Mouse (Mus musculus): ENCODE measurements at regions not wholly inside any gene's neighbourhood (a gene's known extent, or its start where the extent isn't known, plus 50 kb on each side); places are given as distances from the start of the nearest gene placed in this dataset.

DNA sequence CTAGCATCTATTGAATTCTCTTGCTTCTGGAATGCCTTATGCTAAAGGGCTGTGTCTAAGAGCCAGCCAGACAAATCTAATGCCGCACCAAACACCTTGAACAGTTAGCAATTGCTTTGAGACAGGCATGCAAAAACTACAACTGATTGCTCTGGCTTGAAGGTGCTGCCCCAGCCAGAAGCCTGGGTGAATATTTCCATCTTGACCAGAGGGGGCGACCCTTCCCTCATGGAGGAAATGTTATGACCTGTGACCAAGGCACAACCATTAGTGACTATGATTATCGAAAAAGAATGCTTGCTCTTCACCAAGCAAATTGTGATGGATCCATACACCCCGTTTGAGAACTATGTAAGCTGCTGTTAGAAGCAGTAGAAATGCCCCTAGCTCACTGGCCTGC is 445.9 kb upstream of the Etaa1 start:
- DNase-seq, result peak in 1 of 2 experiments; percentile 32

DNA sequence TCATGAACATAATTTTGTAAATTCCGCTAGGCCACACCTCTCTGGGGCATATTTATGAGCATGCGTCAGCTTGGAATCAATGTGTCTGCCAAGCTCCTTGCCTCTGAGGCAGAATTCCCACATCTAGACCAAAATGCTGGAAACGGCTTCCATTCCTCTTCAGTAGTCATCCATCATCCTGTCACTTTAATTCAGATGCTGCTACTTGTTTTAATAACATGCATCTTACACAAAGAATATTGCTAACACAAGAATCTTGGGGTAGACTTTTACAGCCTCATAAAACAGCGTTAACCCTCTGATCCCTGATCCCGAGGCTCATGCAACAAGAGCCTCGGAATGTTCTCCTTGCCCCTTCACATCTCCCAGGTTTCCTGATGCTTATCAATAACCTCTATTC is 442.7 kb upstream of the Etaa1 start:
- no peak for DNase-seq

DNA sequence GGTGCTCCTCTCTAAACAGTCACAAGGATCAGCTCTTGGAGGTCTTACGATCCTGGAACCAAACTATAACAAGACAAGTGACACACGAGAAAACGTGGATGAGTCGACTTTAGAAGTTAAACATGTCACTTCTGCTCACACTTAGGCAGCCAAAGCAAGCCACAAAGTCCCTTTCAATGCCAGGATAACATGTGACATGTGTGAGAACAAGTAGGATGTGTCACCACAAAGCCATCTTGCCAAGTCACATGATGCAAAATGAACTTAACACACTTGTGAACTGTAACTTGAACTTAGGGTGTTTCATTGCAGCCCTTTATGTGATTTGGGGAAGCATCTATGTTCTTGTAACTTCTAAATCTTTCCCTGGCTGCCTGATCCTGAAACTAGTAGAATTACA is 442.0 kb upstream of the Etaa1 start:
- DNase-seq, result no peak

DNA sequence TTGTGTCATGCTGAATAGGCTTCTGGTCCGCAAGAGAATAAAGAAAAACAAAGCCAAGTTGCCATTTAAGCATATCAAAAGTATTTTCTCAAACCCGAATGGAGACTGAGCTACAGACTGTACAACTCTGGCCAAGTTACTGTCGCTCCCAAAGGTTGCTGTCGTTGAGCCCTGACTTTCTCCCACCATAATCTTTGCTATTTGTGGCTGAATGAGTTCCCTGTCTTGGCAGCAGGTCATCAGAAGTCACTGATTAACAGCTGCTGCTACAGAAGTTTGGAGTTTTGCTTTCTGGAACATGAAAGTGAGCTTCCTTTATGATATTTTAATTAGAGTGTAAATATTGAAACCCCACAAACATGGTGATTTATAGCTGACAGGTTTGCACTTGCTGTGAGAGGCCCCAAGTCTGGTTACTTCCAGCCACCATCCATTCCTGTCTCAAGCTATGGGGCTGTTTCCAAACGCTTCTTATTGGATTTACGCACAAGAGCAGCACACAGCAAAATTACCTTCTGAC is 419.2 kb upstream of the Etaa1 start:
- no peak for DNase-seq

DNA sequence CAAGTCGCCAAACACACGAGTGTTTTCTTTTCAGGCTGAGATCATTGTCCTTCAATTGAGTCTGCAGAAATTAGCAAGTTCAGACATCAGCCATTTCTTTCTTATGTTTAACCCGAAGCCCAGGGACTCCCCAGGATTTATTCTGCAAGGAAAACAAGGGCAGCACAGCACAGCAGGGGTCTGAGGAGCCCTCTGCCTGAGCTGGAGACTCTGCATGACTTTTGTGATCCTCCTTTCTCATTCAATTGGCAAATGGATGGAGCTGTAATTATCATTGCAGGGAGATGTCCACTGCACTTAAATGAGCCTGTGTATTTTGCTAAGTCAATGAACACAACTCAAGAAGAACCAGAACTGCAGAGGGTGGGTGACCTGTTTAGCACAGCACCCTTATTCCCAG is 417.6 kb upstream of the Etaa1 start:
- DNase-seq, result no peak

DNA sequence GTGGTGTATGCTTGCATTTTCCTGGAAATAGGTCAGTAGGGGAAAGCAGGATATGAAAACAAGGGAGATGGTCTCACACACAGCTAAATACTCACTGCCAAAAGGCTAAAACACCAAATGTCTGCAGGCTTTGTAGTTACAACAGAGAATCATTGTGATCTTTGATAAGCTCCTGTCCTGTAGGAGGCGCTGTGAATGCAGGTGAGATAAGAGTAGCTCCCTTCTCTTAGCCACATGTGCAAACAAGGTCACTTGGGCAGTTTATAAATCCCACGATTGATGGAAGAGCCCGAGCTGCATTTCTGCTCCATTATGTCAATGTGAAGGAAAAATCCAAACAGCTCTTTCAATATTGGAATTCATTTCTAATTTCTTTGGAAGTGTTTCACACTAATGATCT is 417.2 kb upstream of the Etaa1 start:
- DNase-seq, result peak; percentile 20 to 44

DNA sequence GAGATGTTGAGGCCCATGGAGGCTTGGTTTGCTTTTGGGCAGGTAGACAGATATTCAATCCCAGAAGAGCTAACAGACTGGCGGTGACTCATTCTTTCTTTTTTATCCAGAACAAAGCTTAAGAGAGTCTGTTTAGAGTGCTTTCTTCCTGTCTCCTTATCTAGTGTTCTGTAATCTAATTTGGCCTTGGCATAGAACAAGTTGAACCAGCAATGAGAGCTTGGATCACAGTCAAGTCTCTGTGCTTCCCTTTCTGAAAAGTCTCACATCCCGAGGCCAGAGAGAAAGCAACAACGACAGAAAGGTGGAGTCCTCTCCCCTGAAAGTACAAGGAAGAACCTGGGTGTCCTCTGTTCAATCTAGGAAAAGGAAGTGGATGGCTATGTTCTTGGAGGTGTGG is 401.2 kb upstream of the Etaa1 start:
- DNase-seq, result no peak

DNA sequence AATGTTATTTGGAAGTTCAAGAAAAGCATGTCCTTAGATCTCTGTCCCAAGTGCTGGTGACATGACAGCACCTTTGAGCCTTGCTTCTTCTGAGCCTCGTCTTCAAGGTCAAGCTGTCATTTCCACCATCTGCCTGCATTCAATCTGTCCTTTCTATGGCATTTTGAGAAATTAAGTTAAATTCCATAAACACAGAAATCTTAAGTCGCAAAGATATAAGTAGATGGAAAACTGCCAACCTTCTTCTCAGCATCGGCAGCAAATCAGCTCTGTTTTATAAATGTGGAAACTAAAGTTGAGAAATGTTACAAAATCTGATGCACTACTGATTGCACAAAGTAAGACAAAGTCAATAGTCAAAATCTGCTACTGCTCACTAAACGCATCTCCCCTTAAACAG is 400.5 kb upstream of the Etaa1 start:
- no peak for DNase-seq

DNA sequence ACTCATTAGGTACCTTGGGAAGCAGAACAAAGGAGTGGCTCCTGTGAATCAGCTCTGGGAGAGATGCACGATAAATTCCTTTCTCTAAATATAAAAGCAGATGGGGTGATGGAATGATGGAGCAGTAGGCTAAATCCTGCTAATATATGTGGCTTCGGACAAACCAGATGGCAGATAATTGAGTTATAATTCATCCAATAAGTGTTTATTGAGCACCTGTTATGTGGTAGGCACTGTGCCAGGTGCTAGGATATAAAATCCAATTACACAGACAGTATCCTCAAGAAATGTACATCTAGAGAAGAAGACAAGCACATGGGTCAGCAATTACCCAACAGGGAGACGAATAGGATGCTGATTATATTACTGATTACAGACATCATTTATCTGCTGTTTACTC is 394.2 kb upstream of the Etaa1 start:
- DNase-seq, result peak; percentile 17 to 24

DNA sequence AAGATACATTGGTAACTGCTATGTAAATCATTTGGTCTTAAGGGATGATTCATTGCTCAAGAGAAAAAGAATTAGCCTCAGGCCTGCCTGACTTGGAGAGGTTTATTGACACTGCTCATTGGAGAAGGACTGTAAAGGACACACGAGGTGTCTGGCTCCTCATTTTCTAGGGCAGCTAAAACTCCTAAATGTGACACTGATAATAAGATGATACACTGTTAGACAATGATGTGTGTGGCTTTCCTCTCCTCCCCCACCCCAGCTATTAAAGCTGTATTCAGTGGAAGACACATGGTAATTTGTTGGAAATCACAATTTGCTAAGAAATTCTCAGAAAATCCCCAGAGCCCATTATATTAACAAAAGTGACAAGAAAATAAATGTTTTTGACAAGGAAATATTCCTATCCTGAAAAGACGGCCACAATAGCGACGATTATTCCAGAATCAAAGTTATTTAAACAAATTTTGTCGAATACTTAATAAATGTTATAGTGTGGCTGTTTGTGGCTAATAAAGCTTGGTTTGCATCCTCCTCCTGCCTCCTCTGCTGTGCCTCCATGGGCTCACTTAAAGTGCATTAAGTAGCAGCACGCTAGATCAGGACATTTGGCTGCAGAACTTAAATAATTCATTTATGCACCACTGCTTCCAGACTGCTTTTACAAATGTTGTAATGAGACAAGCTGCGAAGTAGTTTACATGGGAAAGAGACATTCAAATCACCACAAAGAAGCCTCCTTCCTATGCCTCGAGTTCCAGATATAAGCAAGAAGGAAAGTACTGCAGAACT is 360.0 kb upstream of the Etaa1 start:
- DNase-seq, result no peak

DNA sequence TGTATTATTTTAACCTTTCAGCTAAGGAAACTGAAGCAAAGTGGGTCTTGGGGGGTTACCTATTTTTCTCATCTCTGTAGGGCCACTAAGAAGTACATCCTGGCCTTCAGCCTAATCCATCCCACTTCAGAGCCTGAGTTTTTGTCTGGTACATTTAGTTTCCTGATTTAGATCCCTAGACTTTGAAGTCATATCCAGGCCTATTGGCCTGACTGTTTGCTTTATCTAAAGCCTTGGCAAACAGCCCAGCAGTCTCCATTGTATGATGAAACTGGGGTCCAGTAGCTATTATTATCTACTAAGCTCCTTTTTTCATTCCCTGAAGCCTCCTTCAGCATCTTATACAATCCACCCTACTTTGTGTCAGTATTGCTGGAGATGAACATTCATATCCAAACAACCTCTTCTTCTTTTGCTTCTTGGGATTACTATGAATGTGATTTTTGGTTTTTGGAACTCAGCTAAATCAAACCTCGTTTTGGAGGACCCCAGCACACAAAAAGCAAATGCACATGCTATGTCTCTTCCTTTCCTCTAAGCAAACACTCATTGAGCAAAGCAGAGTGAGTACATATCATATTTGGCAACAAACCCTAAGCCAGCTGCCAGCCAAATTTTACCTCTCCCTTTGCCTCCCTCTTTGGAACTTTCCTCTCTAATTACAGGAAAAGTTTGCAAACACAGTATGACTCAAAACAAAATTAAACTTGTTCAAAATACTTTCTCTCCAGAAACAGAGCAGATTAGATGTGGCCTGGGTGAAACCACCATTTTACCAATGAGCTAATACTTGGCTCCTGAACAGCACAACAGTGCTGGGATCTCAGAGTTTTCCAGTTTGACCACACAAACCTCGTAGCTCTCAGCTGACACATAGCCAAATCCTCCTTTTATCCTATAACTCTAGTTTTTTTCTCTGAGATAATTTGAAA is 342.8 kb upstream of the Etaa1 start:
- peak; percentile 7 to 10 for DNase-seq

DNA sequence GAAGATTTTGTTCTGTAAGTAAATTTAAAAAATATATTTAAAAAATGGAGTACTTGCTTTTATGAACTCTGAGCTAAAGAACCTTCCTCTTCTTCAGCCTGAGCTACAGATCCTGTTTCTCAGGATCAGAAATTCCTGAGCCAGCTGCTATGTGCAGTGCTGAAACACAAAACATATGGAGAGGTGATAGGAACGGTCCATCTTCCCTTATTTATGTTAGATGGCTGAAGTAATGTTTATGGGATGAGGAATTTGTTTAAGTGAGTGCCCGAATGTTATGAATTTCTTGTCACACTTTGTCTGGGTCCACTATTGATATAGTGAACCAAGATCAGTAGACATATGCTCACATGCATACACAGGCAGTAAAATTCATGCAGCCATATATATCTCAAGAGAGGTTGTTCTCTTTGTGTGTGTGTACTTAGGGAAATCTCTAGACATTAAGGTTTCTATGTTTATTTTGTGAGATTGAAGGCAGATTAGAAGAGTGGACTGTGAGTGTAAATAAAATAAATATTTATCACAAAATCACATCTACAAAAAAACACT is 325.0 kb upstream of the Etaa1 start:
- no peak for DNase-seq

DNA sequence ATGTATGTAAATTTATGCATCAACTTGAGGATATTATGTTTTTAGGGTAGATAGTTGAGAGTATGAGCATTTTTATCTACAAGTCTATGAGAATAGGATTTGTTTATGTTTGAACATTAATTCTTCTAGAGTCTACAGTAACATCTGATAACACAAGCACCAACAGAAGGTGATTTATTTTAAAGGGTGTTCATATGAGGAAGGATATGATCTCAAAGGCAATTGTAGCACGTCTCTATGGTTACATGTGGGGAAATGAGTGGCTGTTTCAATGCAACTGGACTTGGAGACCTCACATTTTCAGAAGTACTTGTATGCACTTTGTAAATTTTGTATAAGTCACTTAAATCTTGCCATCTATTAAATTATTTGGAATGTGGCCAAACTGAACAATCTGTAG is 318.7 kb upstream of the Etaa1 start:
- no peak for DNase-seq

DNA sequence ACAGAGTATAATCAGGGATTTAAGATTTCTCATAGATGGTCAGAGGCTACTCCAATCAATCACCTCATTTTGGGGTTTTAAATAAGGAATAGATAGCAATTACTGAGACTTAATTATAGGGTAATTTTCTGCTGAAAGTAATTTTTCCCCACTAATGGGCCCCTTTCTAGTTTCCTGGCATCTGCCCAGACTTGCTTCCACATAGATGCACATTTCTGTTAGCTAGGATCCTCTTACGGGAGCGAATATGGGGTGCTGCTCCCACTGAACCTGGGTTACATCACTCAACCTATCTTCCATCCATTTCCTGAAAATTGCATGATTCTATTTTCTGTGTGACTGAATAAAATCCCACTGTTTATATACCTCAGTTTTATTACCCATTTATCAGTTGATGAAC is 312.5 kb upstream of the Etaa1 start:
- DNase-seq, result no peak

DNA sequence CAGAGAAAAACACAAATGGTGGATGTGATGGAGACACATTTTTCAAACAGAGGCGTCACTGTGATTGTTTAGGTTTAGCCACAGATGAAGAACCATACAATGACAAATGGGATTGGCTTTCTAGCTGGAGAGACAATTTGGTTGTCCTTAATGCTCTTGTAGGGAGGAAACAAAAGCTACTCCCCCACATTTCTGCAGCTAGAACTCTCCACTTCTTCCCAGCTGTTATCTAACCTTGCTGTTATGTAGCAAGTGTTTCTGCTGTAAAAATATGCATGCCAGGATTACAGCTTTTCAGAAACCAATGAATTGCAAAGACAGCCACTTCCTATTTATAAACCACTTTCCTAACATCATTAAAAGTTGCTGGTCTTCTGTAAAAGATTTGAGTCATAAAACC is 309.2 kb upstream of the Etaa1 start:
- no peak for DNase-seq

DNA sequence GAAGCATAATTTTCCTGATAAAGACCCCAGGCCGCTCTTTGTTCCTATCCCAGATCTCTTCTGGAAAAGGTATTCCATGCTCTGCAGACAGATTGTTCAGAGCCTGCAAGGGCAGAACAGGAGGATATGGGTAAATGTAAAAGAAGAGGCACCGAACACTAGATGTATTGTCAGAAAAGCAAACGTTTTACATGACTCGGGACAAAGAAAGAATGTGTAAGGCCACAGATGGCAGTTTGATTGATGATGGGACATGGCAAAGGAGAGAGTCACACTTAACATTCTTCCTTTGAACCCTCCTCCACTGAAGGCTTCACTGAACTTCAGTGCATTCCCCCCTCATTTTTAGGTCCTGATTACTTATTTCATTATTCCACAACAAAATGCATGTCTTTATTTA is 295.6 kb upstream of the Etaa1 start:
- DNase-seq, result no peak

DNA sequence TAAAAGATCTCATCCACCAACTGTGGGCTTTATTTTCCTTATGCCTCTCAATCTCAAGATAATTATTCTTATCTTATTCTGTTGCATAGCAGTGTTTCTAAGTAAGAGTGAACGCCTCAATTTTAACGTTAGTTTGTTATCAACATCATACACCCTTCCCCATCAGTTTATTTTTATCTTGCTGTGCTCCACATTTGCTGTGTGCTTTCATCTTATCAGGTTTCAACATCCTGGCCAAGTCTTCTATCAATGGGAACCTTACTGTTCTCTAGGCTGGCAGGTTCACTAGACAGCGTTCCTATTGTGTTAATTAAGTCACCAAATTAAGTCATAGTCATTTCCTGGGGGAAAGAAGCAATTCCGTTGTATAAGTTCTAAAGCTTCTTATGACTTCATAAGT is 263.1 kb upstream of the Etaa1 start:
- DNase-seq, result no peak

DNA sequence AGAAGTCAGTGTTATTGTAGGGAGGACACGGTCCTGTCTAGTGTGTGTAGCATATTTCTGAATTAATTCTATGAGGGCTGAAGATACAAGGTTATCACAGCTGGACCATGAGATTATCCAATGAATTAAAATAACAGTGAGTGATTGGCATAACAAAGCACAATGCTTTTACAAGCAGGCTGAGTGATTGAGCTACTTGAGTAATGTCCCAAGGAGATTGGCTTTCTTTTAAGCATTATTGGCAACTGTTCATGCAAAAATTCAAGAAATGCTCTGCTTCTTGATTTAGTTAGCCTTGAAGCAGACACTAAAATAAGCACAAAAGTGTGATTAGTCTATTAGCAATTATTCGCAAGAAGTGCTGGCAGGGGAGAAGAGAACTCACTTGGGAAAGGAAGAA is 219.4 kb upstream of the Etaa1 start:
- DNase-seq, result no peak

DNA sequence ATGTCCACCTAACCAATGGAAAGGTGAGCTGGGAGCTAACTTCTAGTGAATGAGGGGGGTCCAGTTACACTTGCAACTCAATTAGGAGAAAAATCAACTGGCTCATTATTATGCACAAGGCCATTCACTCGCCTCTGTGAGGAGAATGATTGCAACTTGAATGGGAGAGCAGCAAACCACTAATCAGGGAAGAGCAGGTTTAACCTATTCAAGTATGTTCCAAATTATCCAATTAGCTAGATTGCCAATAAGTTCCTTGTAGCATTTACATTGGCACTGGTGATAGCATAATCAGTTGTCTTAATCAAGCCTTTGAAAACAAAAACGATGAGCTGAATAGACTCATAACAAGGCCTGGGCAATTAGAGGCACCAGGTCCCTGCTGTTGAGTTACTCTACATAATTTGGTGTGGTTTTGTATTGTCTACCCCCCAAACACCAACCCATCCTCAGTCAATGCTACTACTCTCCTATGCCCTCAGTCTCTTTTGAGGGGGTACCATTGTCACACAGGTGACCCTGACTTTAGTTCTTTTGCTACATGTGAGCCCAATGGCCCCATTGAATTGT is 217.6 kb upstream of the Etaa1 start:
- DNase-seq, result no peak

DNA sequence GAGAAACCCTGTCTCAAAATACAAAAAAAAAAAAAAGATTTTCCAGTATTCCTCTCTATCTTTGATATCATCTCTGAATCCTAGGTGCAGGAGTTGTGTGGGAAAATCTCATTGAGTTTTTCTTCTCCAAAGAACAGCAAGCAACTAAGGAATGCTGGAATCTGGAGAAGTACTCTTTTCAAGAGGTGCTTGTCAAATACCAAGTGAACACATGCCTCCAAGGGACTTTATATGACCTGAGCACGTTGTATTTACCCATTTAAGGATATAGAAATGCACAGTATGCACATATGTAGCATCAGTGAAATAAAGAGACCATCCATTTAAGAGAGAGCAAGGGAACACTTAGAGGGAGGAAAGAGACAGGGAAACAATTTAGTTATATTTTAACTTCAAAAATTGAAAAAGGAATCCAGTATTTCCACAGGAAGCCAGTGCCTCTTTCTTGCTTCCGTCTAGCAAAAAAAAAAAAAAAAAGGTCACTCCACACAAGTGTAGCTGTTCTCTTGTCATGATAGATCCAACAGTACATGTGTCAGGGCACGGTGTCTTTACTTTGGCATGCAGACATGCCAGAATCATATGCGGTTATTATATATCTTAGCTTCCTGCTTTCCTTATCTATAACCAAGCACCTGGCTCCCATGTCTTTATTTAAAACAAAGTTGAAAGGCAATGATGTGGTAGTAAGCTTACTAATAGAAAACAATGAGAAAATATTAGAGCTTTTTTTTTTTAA is 212.1 kb upstream of the Etaa1 start:
- no peak for DNase-seq

DNA sequence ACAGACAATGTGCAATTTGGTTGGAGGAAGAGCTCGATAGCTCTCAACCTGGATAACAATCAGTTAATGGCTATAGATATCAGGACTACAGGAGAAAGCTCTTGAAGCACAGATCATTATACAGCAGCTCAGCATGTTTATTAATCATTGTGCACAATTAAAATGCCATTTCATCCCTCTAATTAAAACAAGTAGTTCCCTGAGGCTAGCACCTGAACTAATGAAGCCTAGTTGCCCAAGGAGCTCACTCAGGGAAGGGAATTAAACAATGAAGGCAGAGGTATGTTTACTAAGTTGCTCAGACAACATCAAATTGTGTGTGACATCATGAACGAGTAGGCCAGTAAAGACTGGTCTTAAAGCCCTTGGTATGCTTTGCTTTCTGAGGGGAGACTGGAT is 210.3 kb upstream of the Etaa1 start:
- DNase-seq, result no peak

Measured in cerebellum, postnatal 14 days (tissue).